Mouse (Mus musculus) testis, adult 2 months (tissue): ENCODE measurements around the gene Csn3. TPM values are rescaled to one million over a fixed set of nuclear protein-coding genes. Genes with fewer than 3 reads are reported as not detected.

Experiments
- H3K27ac ChIP-seq: fragments of 200-500 bp; 2 replicates; pipeline ENCODE4 v1.5.1; 2012; ENCODE audit warnings: low read depth, low read length; ENCODE audit not compliant: control insufficient read depth, insufficient read depth
- H3K27me3 ChIP-seq: fragments of 200-500 bp; 2 replicates; pipeline ENCODE4 v1.6.1; 2012; ENCODE audit warnings: mild to moderate bottlenecking, low read length, moderate library complexity; ENCODE audit not compliant: control insufficient read depth, insufficient read depth
- H3K36me3 ChIP-seq: fragments of 200-500 bp; 2 replicates; pipeline ENCODE4 v1.6.1; 2012; ENCODE audit warnings: mild to moderate bottlenecking, low read length; ENCODE audit not compliant: control insufficient read depth, insufficient read depth
- H3K4me1 ChIP-seq: fragments of 200-500 bp; 2 replicates; pipeline ENCODE4 v1.6.1; 2012; ENCODE audit warnings: low read length; ENCODE audit not compliant: control insufficient read depth, insufficient read depth
- H3K4me3 ChIP-seq: fragments of 200-500 bp; 2 replicates; pipeline ENCODE4 v1.5.1; 2012; ENCODE audit warnings: low read depth, mild to moderate bottlenecking, low read length, moderate library complexity, mixed read lengths; ENCODE audit not compliant: control insufficient read depth
- CTCF ChIP-seq: fragments of 200-500 bp; IDR thresholded peaks from 2 replicates; pipeline ENCODE4 v1.5.1; 2012; ENCODE audit warnings: low read depth, mild to moderate bottlenecking, inconsistent platforms, low read length, moderate library complexity; ENCODE audit not compliant: control insufficient read depth, insufficient read depth, insufficient replicate concordance
- POLR2A ChIP-seq: fragments of 200-500 bp; IDR thresholded peaks from 2 replicates; pipeline ENCODE4 v1.6.1; 2012; ENCODE audit warnings: low read depth, mild to moderate bottlenecking, inconsistent platforms, low read length, moderate library complexity; ENCODE audit not compliant: control insufficient read depth
- polyA plus RNA-seq: library from polyadenylated mRNA; depleted of rRNA; stranded (reverse); fragments of >200 nt; gene quantifications from 2 replicates; pipeline ENCODE4 v1.2.3, GENCODE M21; 2012; rRNA removed

Csn3 gene
- not detected in 2 replicates for polyA plus RNA-seq

DNA sequence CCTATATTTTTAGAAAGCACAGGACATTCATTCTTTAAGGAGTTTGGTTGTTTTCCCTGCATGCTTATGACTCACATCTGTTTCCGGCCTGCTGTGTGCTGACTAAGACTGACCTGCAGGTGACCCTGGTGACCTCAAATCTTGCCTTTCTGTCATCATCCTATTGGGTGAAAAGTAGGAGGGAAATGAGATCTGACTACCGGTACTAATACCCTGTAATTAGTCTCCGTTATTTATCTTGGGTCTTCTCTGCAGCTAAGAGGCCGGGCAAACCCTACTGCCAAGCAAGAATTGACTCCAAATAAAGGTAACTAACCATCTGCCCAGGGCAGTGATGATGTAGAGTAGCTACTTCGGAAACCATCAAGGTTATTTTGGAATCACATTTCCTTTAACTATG, at the start of gene Csn3:
Gene Csn3, plus strand, starts transcription at position 208 of the 400 bp plus-strand sequence.
- Histone ChIP-seq H3K36me3 (no peaks in the 10 kb centered on the region), H3K27me3 (no peaks in the 10 kb centered on the region), H3K4me1 (no peaks in the 10 kb centered on the region), H3K4me3 (no peak within 1 kb of the TSS), H3K27ac (no peak within 1 kb of the TSS)
- TF ChIP-seq CTCF (no peak), POLR2A (no peak)

DNA sequence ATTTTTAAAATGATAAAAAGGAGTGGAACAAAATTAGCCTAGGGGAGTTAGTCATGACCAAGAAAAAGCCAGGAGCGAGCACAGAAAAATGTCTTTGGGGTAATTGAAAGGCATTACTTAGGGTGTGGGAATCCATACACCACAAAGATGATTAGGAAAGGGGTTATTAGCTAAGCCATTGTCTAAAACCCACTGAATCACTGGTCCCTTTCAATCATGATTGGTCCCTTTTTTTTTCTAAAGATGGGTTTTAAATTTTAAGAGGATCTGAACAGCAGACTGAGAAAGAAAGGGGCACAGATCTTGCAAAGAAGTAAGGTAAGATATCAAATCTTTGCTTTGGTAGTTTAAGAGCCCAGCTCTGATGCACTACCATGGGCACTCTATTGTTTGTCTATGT, 40.6 kb upstream of the Csn3 start, which contains the start of gene Odam:
Gene Odam, plus strand, starts transcription at position 301 of the 400 bp plus-strand sequence.
- no peak for TF ChIP-seq POLR2A
- TF ChIP-seq CTCF, result no peak

DNA sequence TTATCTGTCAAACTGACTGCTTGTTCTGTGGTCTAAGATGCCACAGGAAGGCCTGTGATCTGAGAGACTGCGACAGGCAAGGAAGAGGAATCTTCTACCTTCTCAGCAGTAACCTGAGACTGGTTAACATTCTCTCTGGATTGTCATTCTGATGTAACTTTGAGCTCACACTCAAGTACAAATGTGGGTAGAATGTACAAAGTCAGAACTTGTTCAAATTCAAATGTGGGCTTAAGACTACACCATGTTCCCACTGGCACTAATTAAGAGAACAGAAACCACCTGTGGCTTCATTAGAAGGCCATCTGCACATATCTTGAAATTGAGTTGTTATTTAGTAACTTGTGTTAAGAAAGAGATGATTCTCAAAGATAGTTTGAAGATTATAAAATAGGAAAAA, 6.2 kb downstream of the Csn3 start:
- H3K27ac ChIP-seq, result no peak overlapping the region
- no peaks in the 10 kb centered on the region for H3K27me3 ChIP-seq
- no peaks in the 10 kb centered on the region for H3K36me3 ChIP-seq
- no peak for TF ChIP-seq CTCF
- no peak overlapping the region for H3K4me3 ChIP-seq
- H3K4me1 ChIP-seq, result no peaks in the 10 kb centered on the region

More for the DNA sequence above, 40.6 kb upstream of the Csn3 start, which contains the start of gene Odam:
- H3K27me3 ChIP-seq, result no peaks in the 10 kb centered on the region
- no peaks in the 10 kb centered on the region for H3K36me3 ChIP-seq
- H3K4me3 ChIP-seq, result no peak within 1 kb of the TSS
- no peaks in the 10 kb centered on the region for H3K4me1 ChIP-seq
- no peak within 1 kb of the TSS for H3K27ac ChIP-seq

DNA sequence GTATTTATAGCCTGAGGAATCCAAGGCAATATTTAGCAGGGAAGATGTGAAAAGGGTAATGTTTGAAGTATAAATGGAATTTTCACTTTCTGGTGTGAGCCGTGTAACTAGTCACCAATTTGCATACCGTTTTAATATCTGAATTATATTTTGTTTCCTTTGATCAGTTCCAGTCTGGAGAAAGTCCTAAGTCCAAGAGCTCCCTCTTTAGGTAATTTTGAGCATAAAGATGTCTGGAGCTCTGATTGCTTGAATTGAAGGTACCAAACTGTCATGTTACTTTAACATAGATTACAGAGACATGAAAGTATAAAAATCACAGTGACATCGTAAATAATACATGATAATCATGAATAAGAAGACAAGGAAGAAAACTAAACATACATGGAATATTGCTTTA, 15.4 kb downstream of the Csn3 start:
- no peak overlapping the region for H3K27ac ChIP-seq
- H3K36me3 ChIP-seq, result no peaks in the 10 kb centered on the region
- H3K27me3 ChIP-seq, result no peaks in the 10 kb centered on the region
- no peak overlapping the region for H3K4me3 ChIP-seq
- no peak for TF ChIP-seq POLR2A
- no peak for TF ChIP-seq CTCF
- no peaks in the 10 kb centered on the region for H3K4me1 ChIP-seq

DNA sequence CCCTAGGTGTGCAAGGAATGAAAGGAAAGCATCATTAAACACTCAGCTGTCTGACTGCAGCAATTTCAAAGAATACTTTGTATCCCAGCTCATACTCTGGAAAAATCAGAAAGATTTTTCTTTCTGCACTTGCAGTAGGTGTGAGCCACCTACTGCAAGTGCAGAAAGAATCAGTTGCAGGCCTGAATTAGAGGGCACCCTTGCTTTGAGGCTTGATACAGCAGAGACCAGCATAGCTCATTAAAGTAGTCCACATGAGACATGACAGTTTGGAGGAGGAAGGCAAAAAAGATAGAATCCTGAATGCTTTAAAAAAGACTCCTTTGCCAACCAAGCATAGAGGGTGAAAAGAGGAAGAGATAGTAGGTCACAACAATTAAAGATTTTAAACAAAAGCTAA, 17.1 kb downstream of the Csn3 start:
- H3K27ac ChIP-seq, result no peak overlapping the region
- no peaks in the 10 kb centered on the region for H3K36me3 ChIP-seq
- H3K4me1 ChIP-seq, result no peaks in the 10 kb centered on the region
- H3K27me3 ChIP-seq, result no peaks in the 10 kb centered on the region
- H3K4me3 ChIP-seq, result no peak overlapping the region
- no peak for TF ChIP-seq POLR2A
- TF ChIP-seq CTCF, result no peak

DNA sequence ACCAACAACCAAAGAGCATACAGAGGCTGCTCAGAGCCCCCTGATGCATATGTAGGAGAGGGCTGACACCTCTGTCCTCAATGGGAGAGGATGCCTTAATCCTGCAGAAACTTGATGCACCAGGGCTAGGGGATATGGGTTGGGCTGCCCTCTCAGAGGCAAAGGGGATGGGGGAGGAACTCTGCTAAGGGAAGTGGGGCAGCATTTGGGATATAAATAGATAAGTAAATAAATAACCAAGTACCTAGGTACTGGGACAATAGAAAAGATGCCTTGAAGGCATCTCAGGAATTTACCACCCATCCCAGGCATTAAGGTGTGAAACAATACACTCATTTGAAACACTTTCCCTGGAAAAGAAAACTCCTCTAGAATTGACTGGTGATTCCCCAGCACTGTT, 26.5 kb downstream of the Csn3 start:
- H3K4me3 ChIP-seq, result no peak overlapping the region
- H3K4me1 ChIP-seq, result no peaks in the 10 kb centered on the region
- no peaks in the 10 kb centered on the region for H3K27me3 ChIP-seq
- H3K27ac ChIP-seq, result no peak overlapping the region
- TF ChIP-seq CTCF, result no peak
- TF ChIP-seq POLR2A, result no peak
- no peaks in the 10 kb centered on the region for H3K36me3 ChIP-seq

GRCm38 (mm10) chr5:87969201-87969600, 43.8 kb downstream of the Csn3 start, which contains the start of the genes 2310003L06Rik and Gm28434:
Gene 2310003L06Rik, plus strand, starts transcription at chr5:87969459.
Gene Gm28434, plus strand, starts transcription at chr5:87969517.
- H3K4me1 ChIP-seq, result no peaks in the 10 kb centered on the region
- H3K27ac ChIP-seq, result no peak within 1 kb of the TSS
- no peaks in the 10 kb centered on the region for H3K27me3 ChIP-seq
- TF ChIP-seq POLR2A (no peak), CTCF (no peak)
- H3K4me3 ChIP-seq, result no peak within 1 kb of the TSS
- no peaks in the 10 kb centered on the region for H3K36me3 ChIP-seq

- Histone ChIP-seq H3K27me3 (no peaks in the 10 kb centered on the region), H3K4me1 (no peaks in the 10 kb centered on the region), H3K36me3 (no peaks in the 10 kb centered on the region), H3K4me3 (peak within 1 kb of the TSS; percentile 82), H3K27ac (peak within 1 kb of the TSS; percentile 42; the same call in 1 of the 2 replicates)
- TF ChIP-seq POLR2A, result peak; percentile 55; the same call in 1 of the 2 replicates
- TF ChIP-seq CTCF, result no peak
These were observed 53.8 kb downstream of the Csn3 start, which contains the start of gene Cabs1 for GRCm38 (mm10) chr5:87979139-87979538. Gene Cabs1, plus strand, starts transcription at chr5:87979439.

Other genes with a start within 250 kb of the Csn3 start
- gene Csn2, start 225.9 kb upstream of the Csn3 start, polyA plus RNA-seq, result 0.31 and 0.64 TPM in 2 replicates
- gene Csn1s2a, start 151.0 kb upstream of the Csn3 start, polyA plus RNA-seq, result not detected in 2 replicates
- 0.44 and 0.46 TPM in 2 replicates for gene Csn1s2b, start 117.5 kb upstream of the Csn3 start, polyA plus RNA-seq
- 120 and 200 TPM in 2 replicates for gene Prr27, start 99.9 kb upstream of the Csn3 start, polyA plus RNA-seq
- 4.6 TPM in 1 of 2 replicates, not detected in the other for gene Odam, start 40.5 kb upstream of the Csn3 start, polyA plus RNA-seq
- not detected in 2 replicates for gene 2310003L06Rik, start 43.9 kb downstream of the Csn3 start, polyA plus RNA-seq
- gene Gm28434, start 43.9 kb downstream of the Csn3 start, polyA plus RNA-seq, result not detected in 2 replicates
- gene Cabs1, start 53.9 kb downstream of the Csn3 start, polyA plus RNA-seq, result 205 and 247 TPM in 2 replicates
- not detected in 2 replicates for gene Smr3a, start 77.0 kb downstream of the Csn3 start, polyA plus RNA-seq
- not detected in 2 replicates for gene Smr2, start 161.0 kb downstream of the Csn3 start, polyA plus RNA-seq
- gene Gm11116, start 186.0 kb downstream of the Csn3 start, polyA plus RNA-seq, result not detected in 2 replicates
- not detected in 2 replicates for gene Gm11115, start 228.5 kb downstream of the Csn3 start, polyA plus RNA-seq